In genomic region chr1:189611775-189612174, GRCm38 (mm10) we compare ENCODE assay signal across 23 mouse cellular contexts.
DNase-seq lines count a peak whose midpoint lies in the region; ATAC-seq and TF ChIP-seq lines count a peak whose summit lies in the region.
"Had no signal": no experiment of that assay in that cellular context is flagged by ENCODE, and none has a peak within 500 bp of the region (broad histone marks: within the 10 kb centered on the region; RNA-seq: fewer than 3 reads in every experiment).

No protein-coding gene starts in this region.

- ATAC-seq in kidney, postnatal 0 days (replicated peaks; ENCODE audit: low FRiP score, low read depth): peak; percentile 77; the same call in 1 of the 2 replicates
- ATAC-seq: CD4-positive, CD25-positive, alpha-beta regulatory T cell, adult 4 months; forebrain, embryonic 13.5 days; hindbrain, embryonic 16.5 days; intestine, embryonic 16.5 days had no signal

- H3K4me2 ChIP-seq in kidney, postnatal 0 days (ENCODE audit: low read length): no peak overlapping the region
- H3K4me2 ChIP-seq: embryonic facial prominence, embryonic 13.5 days; forebrain, embryonic 13.5 days; heart, embryonic 15.5 days; liver, embryonic 13.5 days; midbrain, embryonic 11.5 days had no signal

- intact Hi-C loops in heart, postnatal 25 days (cut with DNase I): no loop called here

- 0 out of 2 replicates have a peak overlapping the region, but pooled peaks have one; percentile 5 for H3K27ac ChIP-seq in kidney, postnatal 0 days
- no peak overlapping the region for H3K27ac ChIP-seq in cerebellum, adult 2 months (ENCODE audit: insufficient read depth, low read length)
- H3K27ac ChIP-seq: embryonic facial prominence, embryonic 13.5 days; forebrain, embryonic 13.5 days; gastrocnemius, adult 2 months; heart, embryonic 15.5 days; hindbrain, embryonic 10.5 days; left cerebral cortex, adult 2 months; liver, embryonic 13.5 days had no signal

- peaks cover 18% of the 10 kb centered on the region for H3K4me1 ChIP-seq in kidney, postnatal 0 days (replicated peaks; ENCODE audit: insufficient read depth, low read length)
- no peaks in the 10 kb centered on the region for H3K4me1 ChIP-seq in cerebellum, adult 2 months (ENCODE audit: control insufficient read depth, insufficient read depth, low read length)
- H3K4me1 ChIP-seq: forebrain, embryonic 13.5 days; heart, embryonic 15.5 days; liver, embryonic 13.5 days had no signal

- H3K4me3 ChIP-seq in kidney, postnatal 0 days (replicated peaks; ENCODE audit: low read depth, low read length): no peak overlapping the region
- no peak overlapping the region for H3K4me3 ChIP-seq in cerebellum, adult 2 months (replicated peaks; ENCODE audit: insufficient read depth, low read depth, low read length)
- H3K4me3 ChIP-seq: embryonic facial prominence, embryonic 13.5 days; erythroblast, embryonic 14.5 days; forebrain, embryonic 13.5 days; gastrocnemius, adult 2 months; heart, embryonic 15.5 days; hindbrain, embryonic 10.5 days; left cerebral cortex, adult 2 months; liver, embryonic 13.5 days had no signal

- DNase-seq in heart, postnatal 4 days: peak; percentile 18
- no peak for DNase-seq in heart, postnatal 25 days (ENCODE audit: low spot score)
- DNase-seq in kidney, postnatal 0 days (ENCODE audit: low spot score): peak; percentile 68
- no peak for DNase-seq in kidney, adult 11 months
- DNase-seq in embryo, embryonic 11 days: peak; percentile 27
- DNase-seq in lung, postnatal 14 days: peak; percentile 15
- no peak for DNase-seq in cerebellum, adult 2 months
- no peak for DNase-seq in thymus, adult 18-20 months
- DNase-seq: adrenal gland, postnatal 25 days; cerebellum, adult 9-10 months; gastrocnemius, adult 2 months; liver, embryonic 13.5 days; thymus, postnatal 36 days had no signal

- no peaks in the 10 kb centered on the region for H3K27me3 ChIP-seq in kidney, postnatal 0 days (ENCODE audit: insufficient read depth, low read length)
- H3K27me3 ChIP-seq in cerebellum, adult 2 months (ENCODE audit: control insufficient read depth, insufficient read depth, low read length): no peaks in the 10 kb centered on the region
- H3K27me3 ChIP-seq: embryonic facial prominence, embryonic 13.5 days; forebrain, embryonic 13.5 days; heart, embryonic 15.5 days; liver, embryonic 13.5 days had no signal

- WGBS in kidney, postnatal 0 days: 36% methylated on average over 4 of the region's 4 CpGs
- WGBS in cerebellum, adult 2 months: 62% methylated on average over 4 of the region's 4 CpGs

- no peaks in the 10 kb centered on the region for H3K36me3 ChIP-seq in kidney, postnatal 0 days (ENCODE audit: insufficient read depth, low read length)
- H3K36me3 ChIP-seq: embryonic facial prominence, embryonic 13.5 days; heart, embryonic 15.5 days; hindbrain, embryonic 10.5 days; liver, embryonic 13.5 days had no signal

- H3K9me3 ChIP-seq in kidney, postnatal 0 days (replicated peaks; ENCODE audit: low read length): no peaks in the 10 kb centered on the region
- H3K9me3 ChIP-seq: embryonic facial prominence, embryonic 13.5 days; forebrain, embryonic 13.5 days; heart, embryonic 15.5 days; hindbrain, embryonic 10.5 days; liver, embryonic 13.5 days had no signal

- TF ChIP-seq POLR2A in cerebellum, adult 2 months (IDR thresholded peaks at IDR 0.05; ENCODE audit: borderline replicate concordance, insufficient read depth, low read length): no peak

- no peak for TF ChIP-seq CTCF in kidney, postnatal 0 days (IDR thresholded peaks at IDR 0.05; ENCODE audit: low read depth)
- no peak for TF ChIP-seq CTCF in cerebellum, adult 2 months (IDR thresholded peaks at IDR 0.05; ENCODE audit: borderline replicate concordance, insufficient read depth, low read depth, low read length)

- H3K9ac ChIP-seq in kidney, postnatal 0 days (ENCODE audit: low read depth, low read length): no peak overlapping the region
- H3K9ac ChIP-seq: embryonic facial prominence, embryonic 13.5 days; forebrain, embryonic 13.5 days; heart, embryonic 15.5 days; liver, embryonic 13.5 days had no signal

Comparison
In these comparisons a context has a peak if more than half of its experiments do, and no peak if none do; other contexts are left out.
1. DNase-seq: peak in heart, postnatal 4 days (single experiment), kidney, postnatal 0 days (single experiment), embryo, embryonic 11 days (single experiment) and lung, postnatal 14 days (single experiment); none in heart, postnatal 25 days (single experiment), kidney, adult 11 months (single experiment), cerebellum, adult 2 months (0 of 2) and thymus, adult 18-20 months (0 of 2).